Mouse (Mus musculus): ENCODE measurements around the gene Afm. TPM values are rescaled to one million over a fixed set of nuclear protein-coding genes. Genes with fewer than 3 reads are reported as not detected.

Afm gene
- total RNA-seq, 2 experiments from 2014 or later: 0.23 TPM; not detected in 1

GRCm38 (mm10) chr5:90556052-90556451 lies 37.3 kb downstream of the Afm start:
- DNase-seq: no peak

DNA sequence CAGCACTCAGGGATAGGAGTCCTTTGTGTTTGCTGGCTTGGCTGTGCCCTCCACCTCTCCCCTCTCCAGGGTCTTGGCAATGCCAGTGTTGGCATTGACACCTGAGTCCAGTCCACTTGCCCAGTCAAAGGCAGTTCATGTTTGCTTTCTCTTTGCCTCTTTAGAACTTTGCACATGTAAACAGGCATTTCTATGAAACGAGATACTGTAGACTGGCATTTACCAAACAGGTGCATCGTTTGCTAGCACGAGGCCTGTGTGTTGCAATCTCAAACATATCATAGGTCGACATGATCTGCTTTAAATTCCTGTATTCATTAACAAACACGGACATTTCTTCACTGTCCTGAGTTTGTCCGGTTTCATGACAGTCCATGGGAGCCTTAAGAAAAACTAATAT lies 42.0 kb downstream of the Afm start, which contains the start of gene 5830473C10Rik:
Gene 5830473C10Rik (plus strand): TSS at position 365 of the 400 bp plus-strand sequence.
- DNase-seq: no peak

DNA sequence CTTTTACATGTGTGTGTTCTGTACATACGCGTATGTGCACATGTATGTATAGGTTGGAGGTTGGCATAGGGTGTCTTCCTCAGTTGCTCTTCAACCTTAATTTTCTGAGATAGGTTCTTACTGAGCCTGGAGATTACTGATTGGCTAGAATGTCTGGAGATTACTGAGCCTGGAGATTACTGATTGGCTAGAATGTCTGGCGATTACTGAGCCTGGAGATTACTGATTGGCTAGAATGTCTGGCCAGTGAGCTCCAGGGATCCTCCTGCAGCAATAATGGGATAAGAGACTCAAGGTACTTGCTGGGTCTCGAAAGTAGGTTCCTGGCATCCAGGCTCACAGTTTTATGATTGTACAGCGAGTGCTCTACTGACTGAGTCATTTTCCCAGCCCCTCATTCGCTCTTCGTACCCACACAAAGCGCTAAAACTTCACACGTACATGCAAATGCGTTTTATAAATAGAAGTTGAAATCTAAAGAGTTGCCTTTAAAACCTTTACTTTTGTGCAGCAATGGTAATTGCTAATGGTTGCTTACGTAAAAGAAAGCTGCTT lies 43.1 kb downstream of the Afm start:
- no peak for DNase-seq

GRCm38 (mm10) chr5:90562880-90563279 lies 44.1 kb downstream of the Afm start:
- no peak for DNase-seq

DNA sequence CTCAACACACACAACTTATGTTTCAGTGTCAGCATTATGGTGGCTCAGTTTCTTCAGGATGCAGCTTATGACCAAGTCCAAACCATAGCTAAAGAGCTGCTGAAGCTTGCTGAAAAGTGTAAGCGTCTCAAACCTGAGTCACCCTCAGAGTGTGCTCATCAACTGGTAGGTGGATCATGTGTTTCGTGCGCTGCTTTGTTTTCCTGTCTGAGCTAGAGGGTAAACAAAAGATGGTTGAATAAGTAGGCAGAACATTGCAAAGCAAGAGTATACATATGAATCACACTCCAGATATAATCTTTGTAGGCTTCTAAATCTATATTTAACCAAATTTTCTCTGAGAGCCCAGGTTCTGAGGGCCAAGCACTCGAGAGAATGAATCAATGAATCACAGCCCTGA lies 45.4 kb downstream of the Afm start:
- no peak for DNase-seq

DNA sequence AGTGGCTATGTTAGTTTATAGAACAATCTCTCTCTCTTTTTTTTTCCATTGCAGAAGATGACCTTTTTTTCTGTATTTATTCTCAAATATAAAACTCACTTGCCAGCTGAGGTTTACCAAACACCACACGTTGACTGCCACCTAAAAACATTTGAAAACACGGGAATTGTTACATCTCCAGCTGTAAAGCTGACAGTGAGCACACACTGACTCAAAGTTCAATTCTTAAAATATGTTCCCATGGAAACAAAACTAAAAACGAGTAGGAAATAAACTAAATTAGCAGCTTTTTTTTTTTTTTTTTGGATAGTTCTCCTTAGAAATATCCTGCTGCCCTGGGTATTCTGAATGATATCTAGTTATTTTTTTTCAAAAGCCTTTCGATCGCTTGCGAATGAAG lies 46.5 kb downstream of the Afm start:
- DNase-seq: no peak

DNA sequence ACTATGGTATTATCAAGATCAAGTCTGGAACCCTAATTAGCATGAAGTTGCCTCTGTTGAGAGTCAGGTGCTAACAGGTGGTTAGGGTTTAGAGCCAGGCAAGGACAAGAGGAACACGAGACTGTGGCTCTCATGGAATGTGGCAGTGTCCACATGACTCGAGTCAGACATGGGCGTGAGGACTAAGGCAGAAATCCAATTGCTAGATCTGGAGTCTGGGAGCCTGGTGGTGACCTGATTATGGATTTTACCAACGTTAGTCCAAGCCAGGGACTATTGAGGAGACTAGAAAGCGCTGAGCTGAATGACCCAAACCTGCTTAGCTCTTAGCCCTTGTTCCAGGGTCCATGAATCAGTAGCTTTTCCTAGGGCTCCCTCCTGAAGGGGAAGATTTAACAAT lies 49.1 kb downstream of the Afm start:
- DNase-seq: no peak

DNA sequence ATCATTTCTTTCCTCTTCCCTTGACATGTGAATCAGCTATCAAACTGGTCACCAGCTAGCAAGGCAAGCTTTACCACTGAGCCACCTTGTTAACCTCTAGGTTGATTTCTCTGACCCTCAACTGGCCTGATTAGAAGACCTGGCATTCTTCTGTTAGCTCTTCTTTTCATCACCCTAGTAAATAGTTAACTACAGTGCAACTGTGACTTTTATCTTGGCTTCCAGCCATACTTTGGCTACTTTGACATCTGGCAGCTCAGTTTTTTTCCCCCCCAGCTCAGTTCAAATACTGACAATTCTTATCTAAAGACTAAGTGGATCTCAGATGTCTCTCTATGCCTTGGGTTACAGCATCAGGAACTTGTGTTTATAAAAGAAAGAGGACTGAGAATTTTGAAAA lies 49.6 kb downstream of the Afm start:
- DNase-seq: no peak

DNA sequence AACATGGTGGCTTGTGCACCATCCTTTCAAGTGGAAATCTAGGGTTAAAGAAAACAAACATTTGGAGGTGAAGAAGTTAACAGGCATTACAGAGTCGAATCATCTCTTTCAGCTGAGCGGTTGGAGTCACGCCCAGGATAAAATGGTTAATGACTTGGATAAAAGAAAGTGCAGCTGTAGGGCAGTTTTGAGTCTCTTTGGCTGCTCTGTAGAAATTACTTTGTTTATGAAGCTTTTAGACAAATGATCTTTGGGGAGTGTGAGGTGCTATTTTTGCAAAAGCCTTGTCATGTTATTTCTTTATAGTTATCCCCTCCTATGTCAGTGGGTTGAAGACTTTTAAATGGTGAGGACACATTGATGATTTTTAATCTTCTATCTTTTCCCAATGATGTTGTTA lies 52.5 kb downstream of the Afm start:
- DNase-seq: no peak

GRCm38 (mm10) chr5:90577751-90578150 lies 59.0 kb downstream of the Afm start:
- DNase-seq: no peak

GRCm38 (mm10) chr5:90579556-90579955 lies 60.8 kb downstream of the Afm start:
- no peak for DNase-seq

DNA sequence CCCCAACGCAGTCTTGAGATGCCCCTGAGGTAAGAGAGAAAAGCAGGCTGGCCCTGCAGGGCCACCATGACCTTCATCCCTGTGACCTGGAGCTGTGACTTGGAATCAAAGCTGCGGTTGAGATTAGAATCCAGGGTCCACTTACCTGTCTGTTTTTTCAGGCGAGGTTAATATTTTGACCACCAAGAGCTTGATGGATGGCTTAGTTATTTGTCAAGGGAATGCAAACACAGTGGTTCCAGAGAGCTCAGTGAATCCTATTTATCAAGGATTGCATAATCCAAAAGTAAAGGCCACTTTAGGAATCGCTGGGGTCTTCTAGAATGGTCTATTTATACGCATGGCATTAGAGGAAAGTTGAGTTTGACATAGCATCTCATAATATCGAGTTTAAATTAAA lies 63.4 kb downstream of the Afm start:
- no peak for DNase-seq

- no peak for DNase-seq
Observed at GRCm38 (mm10) chr5:90584799-90585198, 66.1 kb downstream of the Afm start.

GRCm38 (mm10) chr5:90586511-90586910 lies 67.8 kb downstream of the Afm start:
- DNase-seq: no peak

GRCm38 (mm10) chr5:90588104-90588503 lies 69.4 kb downstream of the Afm start:
- DNase-seq: no peak

- peak; percentile 62 for DNase-seq
Observed at GRCm38 (mm10) chr5:90588708-90589595, 70.2 kb downstream of the Afm start.

DNA sequence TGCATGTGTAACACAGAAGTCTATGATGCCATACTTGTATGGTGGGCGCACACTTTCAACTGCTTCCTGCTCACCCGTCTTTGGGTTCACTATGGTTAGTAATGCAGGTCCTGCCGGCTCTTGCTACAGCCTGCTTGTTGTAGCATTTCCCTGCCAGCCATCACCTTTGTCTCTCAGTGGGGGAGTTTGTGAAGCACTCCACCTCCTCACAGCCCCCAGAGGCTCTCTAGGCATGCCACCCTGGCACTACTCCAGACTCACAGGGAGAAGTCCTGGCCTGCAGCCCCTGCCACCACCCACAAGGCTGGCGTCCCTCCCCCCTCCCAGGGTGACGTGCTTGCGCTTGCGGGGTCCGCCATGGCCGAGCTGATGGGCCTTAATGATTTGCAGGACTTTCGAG lies 71.9 kb downstream of the Afm start:
- DNase-seq: no peak

- DNase-seq: no peak
Observed at GRCm38 (mm10) chr5:90591936-90592335, 73.2 kb downstream of the Afm start.

- no peak for DNase-seq
Observed at GRCm38 (mm10) chr5:90594945-90595344, 76.2 kb downstream of the Afm start.

- DNase-seq: no peak
Observed at GRCm38 (mm10) chr5:90596155-90596554, 77.4 kb downstream of the Afm start.

- peak; percentile 44 for DNase-seq
Observed at GRCm38 (mm10) chr5:90601469-90601868, 82.7 kb downstream of the Afm start.
